Mouse (Mus musculus): ENCODE measurements around the gene Negr1.

Negr1 gene

DNA sequence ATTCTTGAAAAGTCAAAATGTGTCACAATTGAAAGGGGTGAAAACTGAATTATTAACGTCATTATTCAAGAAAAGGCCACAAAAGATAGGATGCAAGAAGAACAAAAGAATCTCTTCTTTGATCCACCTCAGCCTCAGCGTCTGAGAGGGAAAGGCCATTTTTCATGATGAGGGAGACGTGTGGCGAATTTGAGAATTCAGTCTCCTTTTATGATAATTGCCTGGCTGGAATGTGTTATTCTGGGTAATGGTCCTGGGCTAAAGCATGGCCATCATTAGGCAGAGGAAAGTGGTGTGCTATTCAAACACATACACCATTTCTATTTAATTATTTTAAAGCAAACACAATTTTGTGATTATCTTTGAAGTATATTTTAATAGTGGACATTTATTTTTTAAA, 663.3 kb downstream of the Negr1 start:
- in situ Hi-C loops (cut with MboI; ENCODE audit: low pct_unique_long_range_greater_than_20kb in 1 of 2, low sequenced_read_pairs in 2 of 2, unreplicated experiment in 1 of 2), result loop anchor here in 1 of 2 experiments (25.0 kb wide), 1 partner anchor 237 kb away; no protein-coding TSS in a partner anchor

GRCm38 (mm10) chr3:157232723-157233122, 671.1 kb downstream of the Negr1 start:
- in situ Hi-C loops (cut with MboI; ENCODE audit: low pct_unique_long_range_greater_than_20kb in 1 of 2, low sequenced_read_pairs in 2 of 2, unreplicated experiment in 1 of 2), result loop anchor here (5.0 to 25.0 kb wide), 3 partner anchors 122 to 230 kb away; no protein-coding TSS in a partner anchor

DNA sequence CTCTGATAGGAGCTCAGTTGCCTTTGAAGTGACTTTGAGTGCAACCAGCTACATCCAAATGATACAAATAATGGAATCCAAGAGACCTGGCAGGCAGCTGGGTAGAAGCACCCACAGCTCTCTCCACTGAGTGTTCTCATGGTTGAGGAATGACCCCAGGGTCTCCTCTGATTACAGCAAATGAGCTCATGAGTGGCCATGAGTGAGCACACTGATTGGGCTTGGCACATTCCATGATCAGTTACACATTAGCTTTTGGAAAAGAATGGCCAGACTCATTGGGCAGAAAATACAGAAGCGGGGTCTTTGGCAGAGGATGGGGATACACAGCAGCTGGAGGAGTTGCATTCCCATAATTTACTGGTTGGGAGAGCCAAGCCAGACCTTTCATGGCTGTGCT, 678.6 kb downstream of the Negr1 start:
- in situ Hi-C loops (cut with MboI; ENCODE audit: low pct_unique_long_range_greater_than_20kb in 1 of 2, low sequenced_read_pairs in 2 of 2, unreplicated experiment in 1 of 2), result loop anchor here in 1 of 2 experiments (25.0 kb wide), 1 partner anchor 222 kb away; no protein-coding TSS in a partner anchor

GRCm38 (mm10) chr3:157255446-157255845, 693.9 kb downstream of the Negr1 start:
- in situ Hi-C loops (cut with MboI; ENCODE audit: low pct_unique_long_range_greater_than_20kb in 1 of 2, low sequenced_read_pairs in 2 of 2, unreplicated experiment in 1 of 2), result no loop called here

DNA sequence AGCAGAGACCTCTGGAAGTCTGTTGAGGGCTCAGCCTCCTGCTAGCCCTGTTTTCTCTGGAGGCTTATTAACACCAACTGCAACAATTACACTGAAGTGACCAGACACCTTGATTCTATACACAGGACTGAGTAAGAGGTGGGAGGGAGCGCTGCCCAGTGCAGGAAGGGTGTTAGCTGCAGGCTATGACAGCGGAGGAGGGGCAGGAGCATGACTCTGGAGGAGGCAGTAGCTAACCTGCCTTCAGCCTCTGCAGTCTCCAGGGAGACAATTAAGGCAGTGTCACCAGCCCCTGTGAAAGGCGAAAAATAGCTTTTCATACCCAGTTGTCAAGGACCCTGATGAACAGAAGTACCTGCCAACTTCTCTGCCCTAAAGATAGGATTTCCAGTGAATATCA, 694.3 kb downstream of the Negr1 start:
- in situ Hi-C loops (cut with MboI; ENCODE audit: low pct_unique_long_range_greater_than_20kb in 1 of 2, low sequenced_read_pairs in 2 of 2, unreplicated experiment in 1 of 2), result no loop called here

DNA sequence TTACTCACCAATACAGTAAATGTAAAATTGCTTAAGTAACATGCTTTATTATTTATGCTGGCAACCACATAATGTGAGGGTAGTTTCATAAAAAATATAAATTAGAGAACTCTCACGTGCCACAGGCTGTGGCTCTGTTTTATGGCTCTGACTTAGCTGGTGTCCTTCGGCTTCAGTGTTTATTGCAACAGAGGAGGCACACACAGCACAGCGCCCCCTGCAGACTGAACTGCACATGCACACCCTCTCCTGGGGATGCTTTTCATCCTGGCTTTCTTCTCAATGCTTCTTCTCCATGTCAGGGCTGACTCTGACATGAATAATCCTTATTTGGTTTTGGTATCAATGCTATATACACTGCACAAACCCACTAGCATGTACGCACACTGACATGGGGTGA, 707.1 kb downstream of the Negr1 start:
- in situ Hi-C loops (cut with MboI; ENCODE audit: low pct_unique_long_range_greater_than_20kb in 1 of 2, low sequenced_read_pairs in 2 of 2, unreplicated experiment in 1 of 2), result no loop called here

GRCm38 (mm10) chr3:157272379-157272778, 710.8 kb downstream of the Negr1 start:
- in situ Hi-C loops (cut with MboI; ENCODE audit: low pct_unique_long_range_greater_than_20kb in 1 of 2, low sequenced_read_pairs in 2 of 2, unreplicated experiment in 1 of 2), result no loop called here

- in situ Hi-C loops (cut with MboI; ENCODE audit: low pct_unique_long_range_greater_than_20kb in 1 of 2, low sequenced_read_pairs in 2 of 2, unreplicated experiment in 1 of 2), result no loop called here
Observed at GRCm38 (mm10) chr3:157274143-157274542, 712.5 kb downstream of the Negr1 start.

DNA sequence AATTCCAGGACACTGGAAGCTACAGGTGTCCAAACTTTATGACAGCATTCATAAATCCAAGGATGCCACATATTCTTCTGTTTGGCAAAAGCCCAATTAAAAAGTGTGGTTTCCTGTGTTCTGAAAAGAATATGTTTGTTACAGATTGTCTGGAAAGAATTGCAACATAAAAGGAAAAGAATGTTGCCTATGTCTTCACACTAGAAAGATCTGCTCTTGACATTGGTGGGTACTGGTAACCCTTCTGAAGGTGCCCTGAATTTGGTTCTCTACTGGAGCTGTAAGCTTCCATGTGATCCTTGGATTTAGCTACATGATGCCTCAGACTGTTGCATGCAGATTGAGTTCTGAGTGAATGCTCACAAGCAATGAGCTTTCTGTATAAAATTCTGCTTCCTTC, 718.1 kb downstream of the Negr1 start:
- in situ Hi-C loops (cut with MboI; ENCODE audit: low pct_unique_long_range_greater_than_20kb in 1 of 2, low sequenced_read_pairs in 2 of 2, unreplicated experiment in 1 of 2), result no loop called here

DNA sequence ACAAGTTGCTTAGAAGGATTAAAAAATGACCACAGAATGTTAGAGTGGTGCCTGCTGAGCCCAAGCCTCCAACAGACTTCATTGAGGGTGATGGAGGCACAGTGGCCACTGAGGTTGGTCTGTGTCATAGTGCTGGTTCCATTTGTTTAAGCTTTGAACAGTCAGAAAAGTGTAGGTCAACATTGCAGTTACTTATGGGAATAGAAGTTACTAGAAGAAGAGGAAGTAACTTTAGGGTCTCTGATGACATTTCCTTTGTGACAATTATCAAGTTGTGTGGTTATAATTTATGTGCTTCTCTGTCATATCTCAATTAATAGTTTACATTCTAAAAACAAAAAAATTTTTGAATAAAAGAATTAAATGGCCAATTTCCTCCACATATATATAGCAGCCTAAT, 719.7 kb downstream of the Negr1 start:
- in situ Hi-C loops (cut with MboI; ENCODE audit: low pct_unique_long_range_greater_than_20kb in 1 of 2, low sequenced_read_pairs in 2 of 2, unreplicated experiment in 1 of 2), result no loop called here

DNA sequence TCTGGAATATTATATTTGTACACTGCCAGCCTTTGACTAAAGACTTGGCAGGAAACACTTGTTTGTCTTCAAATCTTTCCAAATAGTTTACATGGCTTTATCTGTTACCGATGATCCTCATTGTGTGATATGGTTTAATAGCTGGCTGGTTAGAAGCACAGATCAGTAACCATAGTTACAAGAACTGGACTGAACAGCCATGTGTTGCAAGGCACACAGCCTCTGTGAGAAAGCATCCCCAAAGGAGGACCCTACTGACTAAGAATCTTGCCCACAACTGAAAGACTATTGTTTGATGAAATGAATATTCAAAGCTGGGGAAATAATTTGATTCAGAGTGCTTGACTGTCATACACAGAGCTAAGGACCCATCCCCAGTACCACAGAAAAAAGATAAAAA, 729.7 kb downstream of the Negr1 start:
- in situ Hi-C loops (cut with MboI; ENCODE audit: low pct_unique_long_range_greater_than_20kb in 1 of 2, low sequenced_read_pairs in 2 of 2, unreplicated experiment in 1 of 2), result no loop called here

DNA sequence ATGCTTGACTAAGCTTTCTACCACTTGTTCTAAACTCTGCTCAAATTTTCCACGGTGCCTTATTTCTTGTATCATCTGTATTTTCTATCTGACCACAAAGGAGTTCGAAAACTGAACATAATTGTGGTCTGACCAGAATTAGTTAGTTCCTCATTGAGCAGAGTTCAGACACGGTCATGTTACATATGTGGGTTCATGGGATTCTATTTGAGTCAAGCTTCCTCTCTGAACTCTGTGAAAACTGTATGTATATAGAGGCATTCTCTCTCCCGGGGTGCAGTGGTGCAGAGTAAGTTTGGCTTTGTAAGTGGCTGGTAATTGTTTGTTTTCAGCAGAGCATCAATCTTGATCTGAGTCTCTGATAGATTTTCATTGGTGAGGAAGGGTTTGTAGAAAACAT, 735.6 kb downstream of the Negr1 start:
- in situ Hi-C loops (cut with MboI; ENCODE audit: low pct_unique_long_range_greater_than_20kb in 1 of 2, low sequenced_read_pairs in 2 of 2, unreplicated experiment in 1 of 2), result no loop called here

DNA sequence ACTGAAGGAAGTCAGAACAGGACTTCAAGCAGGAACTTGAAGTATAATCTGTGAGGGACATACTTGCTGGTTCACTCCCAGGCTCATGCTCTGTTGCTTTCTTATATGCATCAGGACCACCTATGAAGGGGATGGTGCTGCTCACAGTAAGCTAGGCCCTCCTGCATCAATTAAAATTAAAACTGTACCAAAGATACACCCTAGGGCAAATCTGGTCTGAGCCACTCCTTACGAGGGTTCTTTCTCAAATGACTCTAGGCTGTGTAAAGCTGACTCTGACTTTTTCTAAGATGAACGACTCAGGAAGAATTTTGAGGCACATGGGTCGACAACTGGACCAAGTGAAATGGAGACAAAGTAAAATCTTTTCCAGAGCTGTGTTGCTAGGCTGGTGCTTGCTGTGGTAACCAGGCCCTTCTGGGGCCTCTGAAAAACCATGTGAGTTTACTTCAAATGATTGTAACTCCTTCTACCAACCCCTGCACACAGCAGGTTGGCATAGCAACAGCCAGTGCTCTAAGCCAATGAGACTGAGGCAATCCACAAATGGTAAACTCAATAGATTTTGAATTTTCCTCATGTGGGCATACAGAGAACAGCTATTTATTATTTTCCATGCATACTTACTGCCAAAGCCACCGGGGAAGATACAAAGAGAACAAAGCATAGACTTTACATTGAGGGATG, 742.0 kb downstream of the Negr1 start:
- in situ Hi-C loops (cut with MboI; ENCODE audit: low pct_unique_long_range_greater_than_20kb in 1 of 2, low sequenced_read_pairs in 2 of 2, unreplicated experiment in 1 of 2), result no loop called here

DNA sequence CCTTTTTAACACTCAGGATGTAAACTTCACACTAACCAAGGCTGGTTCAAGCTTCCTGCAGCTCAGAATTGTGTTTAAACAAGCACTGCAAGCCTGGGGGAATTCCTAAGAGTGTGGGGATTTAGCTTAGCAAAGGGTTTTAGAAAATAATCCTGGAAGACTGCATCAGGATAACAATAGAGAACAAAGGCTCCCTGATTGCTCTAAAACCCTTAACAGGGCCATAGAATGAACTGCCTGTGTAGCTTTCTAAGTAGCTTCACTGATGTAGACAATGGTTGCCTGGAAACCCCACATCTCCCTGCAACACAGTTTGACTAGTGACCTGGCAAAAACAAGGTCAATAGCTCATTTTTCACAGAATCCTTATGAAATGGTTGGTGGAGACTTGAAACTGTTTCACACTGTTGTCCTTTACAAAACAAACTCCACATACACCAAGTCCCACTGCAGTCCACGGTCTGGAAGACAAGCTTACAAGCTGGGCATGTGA, 759.5 kb downstream of the Negr1 start:
- in situ Hi-C loops (cut with MboI; ENCODE audit: low pct_unique_long_range_greater_than_20kb in 1 of 2, low sequenced_read_pairs in 2 of 2, unreplicated experiment in 1 of 2), result no loop called here

- in situ Hi-C loops (cut with MboI; ENCODE audit: low pct_unique_long_range_greater_than_20kb in 1 of 2, low sequenced_read_pairs in 2 of 2, unreplicated experiment in 1 of 2), result no loop called here
Observed at GRCm38 (mm10) chr3:157321834-157322233, 760.2 kb downstream of the Negr1 start.

- in situ Hi-C loops (cut with MboI; ENCODE audit: low pct_unique_long_range_greater_than_20kb in 1 of 2, low sequenced_read_pairs in 2 of 2, unreplicated experiment in 1 of 2), result no loop called here
Observed at GRCm38 (mm10) chr3:157334169-157334568, 772.6 kb downstream of the Negr1 start.

- in situ Hi-C loops (cut with MboI; ENCODE audit: low pct_unique_long_range_greater_than_20kb in 1 of 2, low sequenced_read_pairs in 2 of 2, unreplicated experiment in 1 of 2), result no loop called here
Observed at GRCm38 (mm10) chr3:157349480-157349879, 787.9 kb downstream of the Negr1 start.

- in situ Hi-C loops (cut with MboI; ENCODE audit: low pct_unique_long_range_greater_than_20kb in 1 of 2, low sequenced_read_pairs in 2 of 2, unreplicated experiment in 1 of 2), result loop anchor here (5.0 to 10.0 kb wide), 2 partner anchors 124 to 127 kb away; no protein-coding TSS in a partner anchor
Observed at GRCm38 (mm10) chr3:157358905-157359304, 797.3 kb downstream of the Negr1 start.

DNA sequence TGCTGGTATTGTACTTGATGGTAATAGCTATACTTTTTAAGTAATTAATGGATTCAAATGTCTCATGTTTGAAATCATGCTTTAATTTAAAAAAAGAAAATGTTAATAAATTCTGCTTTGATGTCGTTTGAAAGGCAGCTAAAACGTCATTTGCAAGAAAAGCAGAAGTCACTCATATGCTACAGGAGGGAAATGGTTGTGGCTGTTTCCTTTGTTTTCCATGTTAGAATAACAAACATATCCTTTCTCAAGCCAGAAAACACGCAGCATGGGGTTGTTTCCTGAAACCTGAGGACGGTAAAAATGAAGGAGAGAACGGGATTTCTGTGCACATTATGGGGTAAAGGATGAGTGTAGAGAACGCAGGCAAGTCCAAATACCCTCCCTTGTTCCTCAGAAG, 798.2 kb downstream of the Negr1 start:
- in situ Hi-C loops (cut with MboI; ENCODE audit: low pct_unique_long_range_greater_than_20kb in 1 of 2, low sequenced_read_pairs in 2 of 2, unreplicated experiment in 1 of 2), result loop anchor here (5.0 to 10.0 kb wide), 2 partner anchors 125 to 128 kb away; no protein-coding TSS in a partner anchor

Measured in mouse embryonic stem cell (cell line).